Mouse (Mus musculus) ES-Bruce4 (cell line): ENCODE results near the gene Dlst.

Experiments
- CTCF ChIP-seq: IDR thresholded peaks from one replicate; pipeline ENCODE4 v1.8.1; 2011; ENCODE audit warnings: low read depth, low read length
- POLR2A ChIP-seq: IDR thresholded peaks from one replicate; pipeline ENCODE4 v1.8.1; 2011; ENCODE audit warnings: low read length; ENCODE audit not compliant: insufficient read depth

DNA sequence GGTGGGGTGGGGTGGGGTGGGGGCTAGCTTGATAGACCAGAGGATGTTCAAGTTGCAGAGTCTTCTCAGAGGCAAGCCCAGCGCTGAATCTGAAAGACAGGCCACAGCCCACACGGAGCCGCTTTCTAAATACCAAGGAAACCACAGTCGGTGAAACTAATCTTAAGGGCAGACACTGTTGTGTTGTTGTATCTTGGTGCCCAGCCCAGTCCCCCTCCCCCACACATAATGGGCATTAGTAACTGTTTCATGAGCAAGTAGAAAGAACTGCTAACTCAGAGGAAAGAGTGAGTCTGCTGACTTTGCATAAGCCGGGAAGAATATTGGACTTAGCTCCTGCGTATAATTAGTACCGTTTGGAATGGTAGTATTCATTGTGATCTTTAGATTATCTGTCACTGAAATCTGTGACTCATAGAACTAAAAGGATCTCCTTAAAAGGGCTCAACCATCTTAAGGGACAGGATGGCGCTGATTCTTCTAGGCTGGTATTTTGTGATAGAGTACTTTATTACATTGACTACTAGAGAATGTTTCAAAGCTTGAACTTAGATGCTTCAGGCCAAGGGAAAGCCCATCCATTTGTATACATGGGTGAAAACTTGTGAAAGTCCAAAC is 16.5 kb downstream of the Dlst start:
- TF ChIP-seq CTCF, result no peak
- TF ChIP-seq POLR2A, result no peak
